Mouse (Mus musculus) spleen, postnatal 4 days (tissue): ENCODE measurements at regions not wholly inside any gene's neighbourhood (a gene's known extent, or its start where the extent isn't known, plus 50 kb on each side); places are given as distances from the start of the nearest gene placed in this dataset.

ENCODE experiments used
- DNase-seq, 2 experiments: peaks; one replicate each; pipeline ENCODE4 v3.0.0; 2022; ENCODE audit warnings: low spot score in 2 of 2

GRCm38 (mm10) chr3:66738201-66739062 lies 242.8 kb upstream of the Rsrc1 start:
- DNase-seq, result no peak

- no peak for DNase-seq
Observed at GRCm38 (mm10) chr3:66739356-66740014, 241.7 kb upstream of the Rsrc1 start.

DNA sequence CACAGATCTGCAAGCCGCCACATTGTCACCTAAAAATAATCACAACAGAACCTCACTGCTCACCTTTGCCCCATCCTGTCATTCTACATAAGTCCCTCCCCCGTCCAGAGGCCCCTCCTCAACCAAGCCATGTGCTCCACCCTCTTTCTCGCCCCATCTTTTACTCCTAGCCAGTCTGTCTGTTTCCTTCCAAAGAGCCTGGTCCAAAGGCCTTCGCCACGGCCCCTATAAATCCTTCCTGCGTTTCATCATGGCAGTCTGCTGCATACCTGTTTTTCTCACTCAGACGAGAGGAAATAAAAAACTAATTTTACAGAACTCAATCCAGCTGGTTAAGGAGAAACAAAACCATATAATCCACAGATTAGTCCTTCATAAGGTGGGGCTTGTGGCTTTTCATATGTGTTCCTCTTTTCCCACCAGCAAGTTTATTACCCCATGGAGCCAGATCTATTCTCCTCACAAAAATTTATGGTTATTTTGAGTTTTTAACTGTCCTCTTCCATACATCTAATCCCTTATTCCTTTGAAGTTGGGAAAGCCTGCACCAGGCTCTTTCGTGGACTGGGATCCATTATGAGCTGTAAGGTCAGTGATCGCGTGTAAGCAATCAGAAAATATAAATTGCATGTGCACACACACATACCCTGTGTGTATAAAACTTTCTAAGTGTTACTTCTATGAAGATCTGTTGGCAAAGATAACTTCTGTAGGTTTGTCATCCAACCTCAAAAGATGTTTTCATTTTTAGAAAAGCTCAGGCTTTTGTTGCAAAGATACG lies 236.9 kb upstream of the Rsrc1 start:
- DNase-seq, result no peak

GRCm38 (mm10) chr3:66746373-66747072 lies 234.7 kb upstream of the Rsrc1 start:
- no peak for DNase-seq

- DNase-seq, result no peak
Observed at GRCm38 (mm10) chr3:66747073-66747710, 234.0 kb upstream of the Rsrc1 start.

DNA sequence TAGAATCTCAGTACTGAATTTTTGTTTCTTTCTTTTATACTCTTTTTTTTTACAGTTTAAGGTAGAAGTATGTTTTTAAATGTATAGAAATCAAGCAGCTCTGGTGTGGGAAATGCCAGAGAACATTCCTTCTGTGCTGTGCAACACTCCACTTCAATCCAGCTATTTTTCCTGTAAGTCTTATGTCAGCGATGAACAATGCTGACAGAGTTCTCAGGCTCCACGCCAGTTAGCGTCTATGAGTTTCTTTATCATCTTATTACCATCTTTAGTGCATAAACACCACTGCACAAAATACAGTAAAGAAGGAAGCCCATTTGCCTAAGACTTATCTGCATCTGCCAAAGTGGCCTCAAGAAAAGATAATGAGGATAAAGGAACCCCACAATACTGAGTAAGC lies 223.0 kb upstream of the Rsrc1 start:
- no peak for DNase-seq

GRCm38 (mm10) chr3:66759841-66760240 lies 221.3 kb upstream of the Rsrc1 start:
- no peak for DNase-seq

DNA sequence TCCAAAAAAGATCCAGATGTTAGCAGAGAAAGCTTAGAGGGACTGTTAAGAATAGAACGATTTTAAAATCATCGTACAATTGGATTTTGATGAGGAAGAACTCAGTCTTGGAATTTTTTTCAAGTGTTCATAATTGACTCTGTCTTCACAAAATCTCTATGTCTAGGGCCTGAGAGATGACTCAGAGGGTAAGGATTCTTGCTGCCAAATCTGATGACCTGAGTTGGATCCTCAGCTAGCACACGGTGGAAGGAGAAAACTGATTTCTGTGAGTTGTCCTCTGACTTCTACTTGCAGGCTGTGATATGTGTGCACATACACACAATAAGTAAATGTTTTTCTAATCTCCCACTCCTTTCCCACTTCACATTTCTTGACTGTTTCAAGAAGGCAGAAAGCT lies 218.7 kb upstream of the Rsrc1 start:
- DNase-seq, result no peak

DNA sequence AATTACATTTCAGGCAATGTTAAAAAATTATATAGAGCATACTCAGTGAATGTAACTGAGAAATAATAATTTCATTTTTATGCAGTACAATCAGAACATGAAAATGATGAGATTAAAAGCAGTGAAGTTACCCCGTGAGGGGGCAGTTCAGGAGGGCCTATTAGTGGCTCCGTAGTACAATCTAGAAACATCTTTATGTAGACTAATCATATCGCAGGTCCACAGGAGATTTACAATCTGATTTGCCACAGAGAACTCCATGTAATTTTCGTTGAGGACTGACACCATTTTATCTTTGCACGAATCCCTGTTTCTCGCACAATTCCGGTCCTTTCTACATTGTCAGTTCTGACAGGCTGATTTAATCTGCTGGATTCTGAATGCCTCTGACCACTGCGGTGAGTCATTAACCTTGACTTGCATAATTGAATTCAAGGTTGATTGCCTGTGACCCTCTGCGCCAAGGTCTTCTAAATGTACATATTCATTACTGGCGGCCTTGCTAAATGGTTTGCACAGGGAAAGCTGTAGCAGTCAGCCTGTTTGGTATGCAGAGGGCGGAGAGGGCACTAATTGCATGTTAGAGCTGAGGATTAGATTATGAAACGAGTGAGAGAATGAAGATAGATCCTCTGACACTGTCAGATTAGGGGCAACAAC lies 183.7 kb upstream of the Rsrc1 start:
- DNase-seq, result no peak

- DNase-seq, result no peak
Observed at GRCm38 (mm10) chr3:66798292-66798691, 182.9 kb upstream of the Rsrc1 start.

DNA sequence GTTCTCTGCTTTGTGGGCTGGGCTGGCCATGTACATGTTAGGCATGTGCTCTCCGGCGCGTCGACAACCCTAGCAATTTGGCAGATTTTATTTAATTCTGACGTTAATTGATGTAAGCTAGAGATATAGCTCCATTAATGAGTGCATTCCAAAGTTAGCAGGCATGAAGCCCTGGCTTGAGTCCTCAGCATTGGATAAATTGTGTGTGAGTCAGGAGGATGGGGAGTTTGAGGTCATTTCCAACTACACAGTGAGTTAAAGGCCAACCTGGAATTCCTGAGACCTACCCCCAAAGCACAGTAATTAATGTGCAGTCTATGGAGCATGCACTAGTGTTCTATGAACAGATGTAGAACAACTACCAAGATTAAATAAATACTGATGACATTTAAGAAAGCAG lies 178.7 kb upstream of the Rsrc1 start:
- DNase-seq, result no peak

DNA sequence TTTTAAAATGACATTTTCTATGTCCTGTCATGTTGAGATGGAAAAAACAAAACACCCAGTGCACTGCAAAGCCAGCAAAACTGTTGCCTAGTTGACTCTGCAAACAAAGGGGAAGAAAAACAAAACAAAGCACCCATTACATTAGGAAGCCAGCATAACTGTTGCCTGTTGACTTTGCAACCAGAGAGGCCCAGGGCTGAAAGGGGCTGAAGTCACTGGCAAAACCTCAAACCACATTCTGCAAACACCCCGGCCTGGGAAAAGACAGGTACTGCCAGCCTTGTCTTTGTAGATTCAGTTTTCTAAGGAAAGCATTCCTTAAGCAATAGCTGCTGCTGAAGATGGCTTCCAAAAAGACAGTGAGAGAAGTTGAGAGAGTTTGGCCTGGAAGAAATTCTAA lies 175.0 kb upstream of the Rsrc1 start:
- DNase-seq, result no peak

GRCm38 (mm10) chr3:66812686-66813445 lies 168.3 kb upstream of the Rsrc1 start:
- no peak for DNase-seq

DNA sequence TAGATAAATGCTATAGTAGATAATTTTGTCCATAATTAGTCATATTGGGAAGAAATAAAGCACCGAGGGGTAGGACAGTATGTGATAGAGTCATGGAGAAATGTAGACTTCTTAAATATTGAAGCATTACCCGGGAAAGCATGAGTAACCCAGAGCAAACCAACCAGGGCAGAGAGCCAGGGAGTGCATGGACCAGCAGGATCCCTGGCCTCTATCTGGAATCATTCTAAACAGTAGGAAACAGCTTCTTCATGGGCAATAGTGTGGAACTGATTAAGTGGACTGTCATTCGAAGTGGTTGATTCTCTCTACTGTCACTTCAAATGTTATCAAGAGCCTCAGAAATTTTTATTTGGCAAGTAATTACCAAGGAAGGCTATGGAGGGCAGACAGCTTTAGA lies 155.4 kb upstream of the Rsrc1 start:
- no peak for DNase-seq
